Mouse (Mus musculus): Measurements from ENCODE around the gene Vcp. TPM values are rescaled to one million over a fixed set of nuclear protein-coding genes. Genes with fewer than 3 reads are reported as not detected.

Gene Vcp
- total RNA-seq, 2 experiments from 2014 or later: 267 to 341 TPM

DNA sequence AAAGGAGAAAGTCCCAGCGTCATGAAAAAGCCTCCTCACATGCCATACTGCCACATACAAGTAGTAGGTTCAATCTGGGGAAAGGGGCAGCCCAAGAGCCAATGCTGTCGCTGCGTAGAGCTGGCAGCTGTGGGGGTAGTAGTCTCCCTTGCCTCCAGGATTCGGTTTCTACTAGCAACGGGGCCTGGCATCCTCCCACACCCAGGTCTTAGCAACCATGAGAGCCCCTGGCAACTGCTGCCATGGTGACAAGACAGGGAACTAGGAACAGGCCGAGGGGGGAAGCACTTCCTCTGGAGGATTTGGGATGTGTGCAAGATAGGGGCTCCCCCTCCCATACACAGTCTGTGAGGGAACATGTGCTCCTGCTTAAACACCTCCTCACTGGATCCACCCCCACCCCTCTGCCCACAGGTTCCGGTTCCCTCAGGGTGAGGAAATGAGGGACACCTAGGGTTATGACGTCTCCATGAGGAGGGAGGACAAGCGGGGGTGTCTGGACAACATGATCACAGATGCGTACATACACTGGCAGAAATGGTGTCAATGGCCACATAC is 53.5 kb downstream of the Vcp start:
- DNase-seq (ENCODE audit: low spot score in 2 of 2): no peak

DNA sequence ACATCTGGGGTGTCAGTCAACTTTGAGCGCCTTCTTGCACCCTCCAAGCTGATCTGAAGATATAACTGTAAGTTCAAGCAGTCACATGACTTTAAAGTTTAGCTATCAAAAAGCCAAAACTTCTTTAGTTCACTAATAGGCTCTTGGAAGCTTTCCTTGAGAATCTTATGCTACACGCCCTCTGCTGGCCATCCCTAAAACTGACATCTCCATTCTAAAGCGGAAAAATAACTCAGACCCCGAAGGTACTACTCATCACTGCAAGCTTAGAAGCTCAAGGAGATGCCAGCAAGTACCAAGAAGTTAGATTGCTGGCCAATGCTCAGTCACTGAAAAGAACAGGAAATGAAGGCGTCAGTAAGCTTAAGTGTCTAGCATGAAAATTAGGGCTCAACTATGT is 54.4 kb downstream of the Vcp start:
- DNase-seq (ENCODE audit: low spot score in 2 of 2): peak; percentile 50 to 58

DNA sequence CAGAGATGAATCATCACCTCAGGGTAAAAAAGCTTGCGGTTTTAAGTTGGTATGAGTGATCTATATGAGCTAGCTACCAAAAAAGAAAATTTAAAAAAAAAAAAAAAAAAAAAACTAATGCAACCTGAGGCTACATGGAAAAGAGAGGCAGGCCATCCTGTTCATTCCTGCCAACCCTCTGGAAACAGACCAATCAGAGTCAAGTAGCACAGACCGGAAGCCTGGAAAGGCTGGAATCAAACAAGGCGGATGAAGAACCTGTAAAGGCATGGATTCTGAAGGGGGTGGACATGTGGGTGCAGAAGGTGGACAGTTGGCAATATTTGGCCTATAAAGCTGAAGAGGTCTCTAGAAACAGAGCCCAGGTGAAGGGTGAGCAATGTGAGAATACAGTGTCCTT is 54.9 kb downstream of the Vcp start:
- no peak for DNase-seq (ENCODE audit: low spot score in 2 of 2)

DNA sequence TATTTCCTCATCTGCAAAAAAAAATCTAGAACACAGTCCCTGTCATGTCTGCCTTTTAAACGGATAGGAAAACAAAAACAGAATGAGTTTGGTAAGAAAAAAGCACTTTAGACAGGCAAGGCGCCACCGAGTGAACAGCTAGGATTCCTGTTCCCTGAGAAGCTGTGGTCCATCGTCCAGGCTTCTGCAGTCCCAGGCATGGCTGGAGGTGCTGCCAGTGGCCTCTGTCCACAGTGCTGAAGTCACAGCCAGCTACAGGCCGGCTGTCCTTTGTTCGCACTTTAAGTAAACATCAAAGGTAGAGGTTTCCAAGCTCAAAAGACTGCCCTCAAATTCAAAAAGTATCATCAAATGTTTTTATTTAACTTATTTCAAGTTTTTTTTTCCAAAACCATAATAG is 55.3 kb downstream of the Vcp start:
- no peak for DNase-seq (ENCODE audit: low spot score in 2 of 2)

DNA sequence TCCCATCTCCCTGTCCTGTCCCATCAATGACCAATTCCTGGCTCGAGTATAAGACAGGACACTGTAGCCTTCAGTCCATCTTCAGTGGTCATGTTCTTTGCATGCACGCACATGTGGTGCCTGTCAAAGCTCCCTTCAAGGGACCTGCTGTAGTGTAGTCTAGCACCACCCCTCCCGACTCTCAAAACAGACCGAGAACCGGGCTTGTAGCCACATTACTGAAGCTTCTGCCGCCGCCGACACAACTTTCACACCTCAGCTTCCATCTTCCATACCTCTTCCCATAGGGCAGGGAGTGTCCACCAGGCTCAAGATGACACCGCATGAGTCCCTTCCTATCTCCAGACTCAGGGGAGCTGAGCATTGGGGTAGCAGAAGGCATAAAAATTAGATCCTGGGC is 56.1 kb downstream of the Vcp start:
- no peak for DNase-seq (ENCODE audit: low spot score in 2 of 2)

DNA sequence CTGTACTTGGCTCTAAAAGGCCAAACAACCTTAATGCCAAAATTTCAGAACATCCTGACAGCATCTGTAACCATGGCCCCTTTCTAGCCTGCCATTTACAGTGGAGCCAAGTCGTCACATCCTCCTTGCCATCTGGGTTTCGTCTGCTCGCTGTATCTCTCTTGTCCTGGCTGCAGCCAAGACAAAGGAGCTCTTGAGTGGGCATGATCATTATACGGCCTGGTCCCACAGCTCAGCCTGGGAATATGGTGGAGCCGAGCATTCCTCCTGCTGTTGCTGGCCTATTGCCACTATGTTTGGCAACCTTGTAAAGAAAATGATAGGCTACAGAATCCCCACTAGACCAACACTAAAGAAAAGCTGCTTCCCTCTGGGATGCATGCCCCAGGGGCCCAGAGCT is 57.0 kb downstream of the Vcp start:
- DNase-seq (ENCODE audit: low spot score in 2 of 2): no peak

DNA sequence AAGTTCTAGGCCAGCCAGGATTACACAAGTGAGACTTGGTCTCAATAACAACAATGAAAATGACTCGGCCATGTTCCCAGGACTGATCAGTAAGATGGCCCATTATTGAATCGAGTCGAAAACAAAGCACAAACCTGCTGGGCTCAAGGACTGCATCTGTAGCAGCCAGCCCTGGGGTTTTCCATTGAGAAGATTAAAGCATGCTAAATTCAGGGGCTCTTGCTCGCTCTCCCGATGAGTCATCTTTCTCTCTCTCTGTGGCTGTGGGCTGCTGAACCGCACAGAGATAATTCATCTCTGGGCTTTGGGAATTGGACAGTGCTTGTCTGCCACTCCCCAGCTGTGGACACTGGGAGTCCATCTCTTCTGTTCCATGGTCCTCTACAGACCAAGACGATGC is 58.9 kb downstream of the Vcp start:
- DNase-seq (ENCODE audit: low spot score in 2 of 2): no peak

DNA sequence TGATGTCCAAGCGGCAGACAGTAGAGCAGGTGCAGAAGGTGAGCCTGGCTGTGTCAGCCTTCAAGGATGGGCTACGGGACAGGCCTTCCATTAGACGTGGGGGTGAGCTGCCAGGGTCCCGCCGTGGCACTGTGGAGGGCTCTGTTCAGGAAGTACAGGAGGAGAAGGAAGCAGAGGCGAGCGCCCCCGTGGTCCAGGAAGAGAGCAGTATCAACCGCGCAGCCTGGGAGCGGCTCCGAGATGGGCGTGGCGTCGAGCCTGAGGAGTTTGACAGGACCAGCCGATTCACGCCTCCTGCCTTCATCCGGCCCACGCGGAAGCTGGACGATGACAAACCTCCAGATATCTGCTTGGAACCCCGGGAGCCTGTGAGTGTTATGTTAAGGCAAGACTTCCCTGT is 66.7 kb downstream of the Vcp start:
- DNase-seq (ENCODE audit: low spot score in 2 of 2): peak; percentile 45 to 56

DNA sequence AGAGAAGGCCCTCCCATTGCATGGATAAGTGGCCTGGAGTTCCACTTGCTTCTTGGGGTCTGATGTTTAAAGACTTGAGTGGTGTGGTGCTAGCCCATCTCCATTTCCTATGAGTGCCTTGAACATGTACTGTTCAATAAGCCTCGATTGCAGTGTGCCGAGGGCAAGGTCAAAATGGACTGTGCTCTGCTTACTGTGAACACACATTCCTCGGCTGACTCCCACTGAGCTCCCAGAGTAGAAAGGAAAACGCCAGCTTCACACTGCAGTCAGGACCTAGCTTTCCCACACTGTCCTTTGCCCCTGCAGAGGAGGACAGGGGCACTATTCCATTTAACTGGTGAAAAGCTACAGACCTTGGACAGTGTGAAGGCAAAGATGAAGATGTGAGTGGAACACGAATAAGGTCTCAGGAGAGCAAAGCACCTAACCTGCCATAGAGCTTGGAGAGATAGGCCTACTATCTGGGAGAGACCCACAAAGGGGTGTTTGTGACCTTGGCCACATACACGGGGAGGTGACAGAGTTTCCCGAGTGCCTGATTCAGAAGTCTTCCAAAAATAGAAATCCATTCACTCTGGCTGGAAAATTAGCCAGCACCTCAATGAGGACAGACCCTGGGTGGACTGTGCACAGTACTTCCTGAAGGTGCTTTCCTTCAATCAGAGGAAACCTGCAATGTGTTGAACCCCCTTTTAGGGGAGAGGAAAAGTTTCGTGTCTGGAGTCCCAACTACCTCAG is 67.9 kb downstream of the Vcp start:
- DNase-seq (ENCODE audit: low spot score in 2 of 2): no peak

Other genes starting within 250 kb of the Vcp start
- gene Ccl19, start 243.9 kb downstream of the Vcp start, total RNA-seq (2021): 1 to 10 TPM; 1.5 to 3.2 TPM
- 10 to 100 TPM in 1 of 2 experiments, 1 to 10 TPM in 1; 3.1 to 10.2 TPM for gene Ccl21a, start 226.5 kb downstream of the Vcp start, total RNA-seq (2021)
- gene Fam205a1, start 146.6 kb downstream of the Vcp start, total RNA-seq (2021): not detected
- under 1 TPM in 1 of 2 experiments, not detected in 1; 0.27 TPM for gene Gm12394, start 143.7 kb downstream of the Vcp start, total RNA-seq (2021)
- under 1 TPM in 1 of 2 experiments, not detected in 1; 0.19 TPM for gene Fam205c, start 126.3 kb downstream of the Vcp start, total RNA-seq (2021)
- 1 to 10 TPM; 1.6 to 1.8 TPM for gene Phf24, start 83.8 kb downstream of the Vcp start, total RNA-seq (2021)
- gene Dnajb5, start 50.7 kb downstream of the Vcp start, total RNA-seq (2021): 10 to 100 TPM; 17.0 to 24.2 TPM
- not detected for gene 1700022I11Rik, start 30.9 kb downstream of the Vcp start, total RNA-seq (2021)
- 1 to 10 TPM; 6.6 to 7.7 TPM for gene Fancg, start 10.0 kb upstream of the Vcp start, total RNA-seq (2021)
- 10 to 100 TPM; 14.0 to 15.9 TPM for gene Pigo, start 25.3 kb upstream of the Vcp start, total RNA-seq (2021)
- gene Stoml2, start 31.2 kb upstream of the Vcp start, total RNA-seq (2021): 100 to 1,000 TPM; 159 to 223 TPM
- gene Fam214b, start 45.7 kb upstream of the Vcp start, total RNA-seq (2021): 10 to 100 TPM; 54.7 to 58.2 TPM
- gene Unc13b, start 58.4 kb upstream of the Vcp start, total RNA-seq (2021): 10 to 100 TPM; 12.9 to 15.8 TPM

Data from adrenal gland, adult 18-20 months (tissue).